In the genomic region with DNA sequence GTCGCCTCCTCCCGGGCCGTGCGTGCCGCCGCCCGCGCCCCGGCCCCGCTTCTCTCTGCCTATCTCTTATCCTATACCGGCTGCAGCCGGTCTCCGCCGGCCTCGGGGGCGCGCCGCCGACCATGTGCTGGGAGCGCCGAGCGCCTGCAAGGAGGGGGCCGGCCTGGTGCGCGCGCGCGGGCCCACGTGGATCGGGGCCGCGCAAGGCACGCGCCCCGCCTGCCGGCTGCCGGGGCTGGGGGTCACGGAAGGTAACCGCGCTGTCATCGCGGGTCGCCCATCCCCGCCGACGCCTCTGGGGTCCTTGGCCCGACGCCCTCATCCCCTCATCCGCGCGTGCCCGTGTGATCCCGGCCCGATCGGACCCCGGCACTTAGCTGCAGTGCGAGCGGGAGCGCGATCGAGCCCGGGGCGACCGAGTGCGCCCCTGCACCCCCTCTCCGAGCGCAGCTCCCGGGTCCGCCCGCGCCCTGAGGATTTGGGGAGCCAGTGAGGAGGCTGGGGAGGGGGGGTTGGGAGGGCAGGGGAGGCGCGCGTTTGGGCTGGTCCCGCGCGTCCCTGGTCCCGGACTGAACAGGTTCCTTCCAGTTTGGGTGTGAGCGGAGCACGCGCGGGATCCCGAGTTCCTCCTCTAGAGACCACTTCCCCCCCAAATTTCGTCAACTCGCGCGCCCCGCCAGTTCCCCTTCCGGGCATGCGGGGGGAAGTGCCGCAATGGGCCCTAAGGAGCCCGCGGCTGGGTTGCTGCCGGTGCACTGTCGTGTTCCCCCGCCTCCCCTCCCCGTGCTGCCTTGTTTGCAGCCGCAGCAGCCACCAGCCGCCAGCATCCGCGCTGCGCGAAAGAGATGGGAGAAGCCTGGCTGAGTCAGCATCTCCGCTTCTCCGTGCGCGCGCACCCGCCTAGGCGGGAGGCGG, we compare ENCODE assay signal across 8 mouse cellular contexts. TPM values are rescaled to one million over a fixed set of nuclear protein-coding genes. Genes with fewer than 3 reads are reported as not detected.
DNase-seq lines count a peak whose midpoint lies in the region; ATAC-seq and TF ChIP-seq lines count a peak whose summit lies in the region.

Arsg (plus strand) TSS at position 204 of the 915 bp plus-strand sequence.
Slc16a6 (minus strand) TSS at position 428 of the 915 bp plus-strand sequence.

- under 1% methylated on average over 111 of the region's 111 CpGs for WGBS in heart, embryonic 12.5 days
- WGBS in kidney, postnatal 0 days, result under 1% methylated on average over 101 of the region's 111 CpGs
- WGBS in liver, embryonic 11.5 days, result under 1% methylated on average over 95 of the region's 111 CpGs

- H3K79me2 ChIP-seq in myocyte (ENCODE audit: control insufficient read depth, insufficient read depth), result no peaks in the 10 kb centered on the region

- no peaks in the 10 kb centered on the region for H3K36me3 ChIP-seq in heart, embryonic 12.5 days
- H3K36me3 ChIP-seq in kidney, postnatal 0 days (ENCODE audit: insufficient read depth, low read length), result no peaks in the 10 kb centered on the region
- H3K36me3 ChIP-seq in liver, embryonic 11.5 days (ENCODE audit: control insufficient read depth, insufficient read depth, low read length), result peaks cover 2% of the 10 kb centered on the region; the same call in 1 of the 2 replicates
- H3K36me3 ChIP-seq in myocyte (ENCODE audit: control insufficient read depth, insufficient read depth), result no peaks in the 10 kb centered on the region

- TF ChIP-seq POLR2A in brain, embryonic 14.5 days (IDR thresholded peaks at IDR 0.05; ENCODE audit: borderline replicate concordance, extremely low read depth, insufficient read depth, insufficient read length, poor library complexity, severe bottlenecking), result peak; percentile 89
- peak; percentile 67 for TF ChIP-seq POLR2A in myocyte (IDR thresholded peaks at IDR 0.05; ENCODE audit: insufficient read length, low read depth)

- H3K4me2 ChIP-seq in heart, embryonic 12.5 days, result peak within 1 kb of the TSS; percentile 79
- peak within 1 kb of the TSS; percentile 98 for H3K4me2 ChIP-seq in kidney, postnatal 0 days (ENCODE audit: low read length)
- H3K4me2 ChIP-seq in liver, embryonic 11.5 days, result peak within 1 kb of the TSS; percentile 84
- peak within 1 kb of the TSS; percentile 85 for H3K4me2 ChIP-seq in myocyte (ENCODE audit: low read depth)

- peaks cover 31% of the 10 kb centered on the region for H3K4me1 ChIP-seq in heart, embryonic 12.5 days (replicated peaks)
- no peaks in the 10 kb centered on the region; the same call in 1 of the 2 replicates for H3K4me1 ChIP-seq in kidney, postnatal 0 days (replicated peaks; ENCODE audit: insufficient read depth, low read length)
- H3K4me1 ChIP-seq in liver, embryonic 11.5 days (replicated peaks; ENCODE audit: control insufficient read depth, insufficient read depth, low read length), result peaks cover 42% of the 10 kb centered on the region

- peak; percentile 95 for DNase-seq in CD4-positive helper T cell, adult 2 months (ENCODE audit: low read depth, low spot score)
- peak; percentile 96 for DNase-seq in brain, embryonic 14.5 days (ENCODE audit: low read depth)
- peak; percentile 80 for DNase-seq in kidney, postnatal 0 days (ENCODE audit: low spot score)
- peak; percentile 97 for DNase-seq in liver, embryonic 11.5 days (ENCODE audit: low spot score)
- peak; percentile 90 to 95 for DNase-seq in spleen, postnatal 4 days (ENCODE audit: low spot score in 2 of 2)

- peak within 1 kb of the TSS; percentile 94 for H3K27ac ChIP-seq in heart, embryonic 12.5 days (ENCODE audit: poor library complexity, severe bottlenecking)
- H3K27ac ChIP-seq in kidney, postnatal 0 days, result peak within 1 kb of the TSS; percentile 84
- H3K27ac ChIP-seq in liver, embryonic 11.5 days (ENCODE audit: low read depth, low read length), result peak within 1 kb of the TSS; percentile 98

- no peak for TF ChIP-seq CTCF in brain, embryonic 14.5 days (IDR thresholded peaks at IDR 0.05; ENCODE audit: borderline replicate concordance, extremely low read depth, insufficient read depth, insufficient read length)
- TF ChIP-seq CTCF in kidney, postnatal 0 days (IDR thresholded peaks at IDR 0.05; ENCODE audit: low read depth), result no peak

- H3K9me3 ChIP-seq in heart, embryonic 12.5 days (replicated peaks), result no peaks in the 10 kb centered on the region
- no peaks in the 10 kb centered on the region for H3K9me3 ChIP-seq in kidney, postnatal 0 days (replicated peaks; ENCODE audit: low read length)
- no peaks in the 10 kb centered on the region for H3K9me3 ChIP-seq in liver, embryonic 11.5 days (ENCODE audit: control insufficient read depth, low read length)

- peak within 1 kb of the TSS; percentile 96 for H3K9ac ChIP-seq in heart, embryonic 12.5 days
- peak within 1 kb of the TSS; percentile 85 for H3K9ac ChIP-seq in kidney, postnatal 0 days (ENCODE audit: low read depth, low read length)
- peak within 1 kb of the TSS; percentile 97 for H3K9ac ChIP-seq in liver, embryonic 11.5 days (ENCODE audit: low read depth, low read length)

- H3K4me3 ChIP-seq in heart, embryonic 12.5 days, result peak within 1 kb of the TSS; percentile 91
- peak within 1 kb of the TSS; percentile 81 for H3K4me3 ChIP-seq in kidney, postnatal 0 days (replicated peaks; ENCODE audit: low read depth, low read length)
- H3K4me3 ChIP-seq in liver, embryonic 11.5 days (ENCODE audit: low read depth, low read length), result peak within 1 kb of the TSS; percentile 85
- peak within 1 kb of the TSS; percentile 39 for H3K4me3 ChIP-seq in myocyte

- H3ac ChIP-seq in myocyte (ENCODE audit: control insufficient read depth, insufficient read length), result peak within 1 kb of the TSS; percentile 50

- ATAC-seq in erythroblast, adult 5-6 weeks (replicated peaks; ENCODE audit: low FRiP score, poor library complexity, severe bottlenecking), result peak; percentile 72
- peak; percentile 90 for ATAC-seq in heart, embryonic 12.5 days (ENCODE audit: insufficient number of reproducible peaks, low FRiP score)
- peak; percentile 86 for ATAC-seq in kidney, postnatal 0 days (replicated peaks; ENCODE audit: low FRiP score, low read depth)
- ATAC-seq in liver, embryonic 11.5 days (replicated peaks; ENCODE audit: low FRiP score), result peak; percentile 87

- H3K27me3 ChIP-seq in heart, embryonic 12.5 days (replicated peaks), result no peaks in the 10 kb centered on the region
- no peaks in the 10 kb centered on the region for H3K27me3 ChIP-seq in kidney, postnatal 0 days (ENCODE audit: insufficient read depth, low read length)
- H3K27me3 ChIP-seq in liver, embryonic 11.5 days (replicated peaks; ENCODE audit: control insufficient read depth, insufficient read depth, low read length), result no peaks in the 10 kb centered on the region
- H3K27me3 ChIP-seq in myocyte (ENCODE audit: control insufficient read depth, insufficient read depth, insufficient read length), result no peaks in the 10 kb centered on the region

TF ChIP-seq in myocyte, 11 proteins besides CTCF, POLR2A, EP300 and RAD21:
- TF ChIP-seq MYOD1 (IDR thresholded peaks at IDR 0.05; ENCODE audit: control insufficient read depth in 1 of 3, insufficient read length in 2 of 3, low read depth in 2 of 3) (peak in 1 of 3 experiments; percentile 33), POLR2AphosphoS2 (IDR thresholded peaks at IDR 0.05; ENCODE audit: insufficient read length, low read depth) (no peak), USF1 (IDR thresholded peaks at IDR 0.05; ENCODE audit: low read depth) (no peak)

RNA-seq across cellular contexts. Expression of gene Arsg, which starts in this region (rescaled TPM):
- 5.2 and 5.3 TPM in 2 replicates for polyA plus RNA-seq in brain, embryonic 14.5 days (2012; rRNA removed)
- total RNA-seq in erythroblast, adult 5-6 weeks (2015; ENCODE audit: low replicate concordance), result 2.3 and 3.1 TPM in 2 replicates
- 1.7 and 7.7 TPM in 2 replicates for total RNA-seq in erythroblast, adult 5-6 weeks (2017; ENCODE audit: low replicate concordance)
- 4.5 and 5.7 TPM in 2 replicates for polyA plus RNA-seq in heart, embryonic 12.5 days (2016; fragmentation: Nextera tagmentation; extraction: Ambion mirVana)
- 9.1 and 9.9 TPM in 2 replicates for polyA plus RNA-seq in kidney, postnatal 0 days (2015; fragmentation: Nextera tagmentation; extraction: Ambion mirVana)
- polyA plus RNA-seq in liver, embryonic 11.5 days (2014; fragmentation: Nextera tagmentation; extraction: Ambion mirVana), result 5.8 and 6.2 TPM in 2 replicates
- polyA plus RNA-seq in myocyte (2012; fragmentation: generic; extraction: Trizol), result 2.4 TPM

RNA-seq across cellular contexts. Expression of gene Slc16a6, which starts in this region (rescaled TPM):
- polyA plus RNA-seq in brain, embryonic 14.5 days (2012; rRNA removed), result 1.4 and 3.2 TPM in 2 replicates
- 98.4 and 101 TPM in 2 replicates for total RNA-seq in erythroblast, adult 5-6 weeks (2015; ENCODE audit: low replicate concordance)
- 65.1 and 113 TPM in 2 replicates for total RNA-seq in erythroblast, adult 5-6 weeks (2017; ENCODE audit: low replicate concordance)
- 10.9 and 11.9 TPM in 2 replicates for polyA plus RNA-seq in heart, embryonic 12.5 days (2016; fragmentation: Nextera tagmentation; extraction: Ambion mirVana)
- 5.3 and 7.8 TPM in 2 replicates for polyA plus RNA-seq in kidney, postnatal 0 days (2015; fragmentation: Nextera tagmentation; extraction: Ambion mirVana)
- polyA plus RNA-seq in liver, embryonic 11.5 days (2014; fragmentation: Nextera tagmentation; extraction: Ambion mirVana), result 52.2 and 58.7 TPM in 2 replicates
- 4.3 TPM for polyA plus RNA-seq in myocyte (2012; fragmentation: generic; extraction: Trizol)

Comparison
In these comparisons a context has a peak if more than half of its experiments do, and no peak if none do; other contexts are left out.
1. Peak in every context shown above with its lines: DNase-seq, ATAC-seq, H3K4me3 ChIP-seq and H3K27ac ChIP-seq.
2. H3K4me3 ChIP-seq: peak in every context shown above with its lines; median percentile 91 in heart, embryonic 12.5 days; 85 in liver, embryonic 11.5 days; 81 in kidney, postnatal 0 days; 39 in myocyte.